ENCODE assay signal across 8 mouse cellular contexts in the genomic region with DNA sequence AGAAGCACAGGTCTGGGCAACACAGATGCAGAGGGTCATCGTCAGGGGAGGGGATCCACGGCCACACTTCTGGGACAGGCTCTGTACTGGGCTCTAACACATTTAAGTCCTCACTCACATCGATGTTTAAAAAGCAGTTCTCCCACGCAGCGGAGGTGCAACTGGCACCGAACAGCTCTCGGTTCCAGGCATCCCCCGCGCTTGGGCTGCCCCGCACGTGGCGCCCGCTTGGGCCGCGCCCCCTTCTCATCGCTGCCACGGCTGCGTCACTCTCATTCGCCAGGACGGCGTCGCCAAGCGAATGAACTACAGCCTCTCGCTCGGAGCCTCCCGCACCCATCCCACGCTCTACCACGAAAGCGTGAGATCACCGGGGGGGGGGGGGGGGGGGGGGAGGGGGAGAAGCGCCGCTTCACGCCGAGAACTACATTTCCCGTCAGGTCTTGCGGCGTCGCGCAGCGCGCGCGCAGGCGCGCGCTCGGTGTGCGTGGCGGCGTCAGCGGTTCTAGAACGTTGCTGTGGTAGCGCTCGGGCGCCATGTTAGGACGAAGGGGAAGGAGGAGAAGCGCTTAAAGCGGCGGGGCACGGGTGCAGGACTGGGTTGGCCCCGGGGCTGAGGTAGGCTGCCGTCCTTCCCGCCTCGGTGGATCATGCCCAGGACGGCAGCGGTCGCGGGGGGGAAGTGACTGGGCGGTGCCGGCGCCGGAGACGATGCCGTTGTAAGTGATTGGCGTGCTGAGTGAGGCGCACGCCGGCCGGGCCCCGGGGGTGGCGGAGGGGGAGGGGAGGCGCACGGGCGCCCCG. TPM values are rescaled to one million over a fixed set of nuclear protein-coding genes. Genes with fewer than 3 reads are reported as not detected.
DNase-seq lines count a peak whose midpoint lies in the region; ATAC-seq and TF ChIP-seq lines count a peak whose summit lies in the region.

Papola (plus strand) TSS at position 499 of the 804 bp plus-strand sequence.

- H3K4me2 ChIP-seq in embryonic facial prominence, embryonic 15.5 days (replicated peaks), result peak within 1 kb of the TSS; percentile 82
- peak within 1 kb of the TSS; percentile 82 for H3K4me2 ChIP-seq in limb, embryonic 14.5 days (replicated peaks; ENCODE audit: low read depth, low read length, severe bottlenecking)
- H3K4me2 ChIP-seq in midbrain, postnatal 0 days (ENCODE audit: low read depth, low read length, poor library complexity, severe bottlenecking), result peak within 1 kb of the TSS; percentile 48

- H3K36me3 ChIP-seq in embryonic facial prominence, embryonic 15.5 days, result no peaks in the 10 kb centered on the region
- 0 out of 2 replicates have a peak, but pooled peaks cover 8% of the 10 kb centered on the region for H3K36me3 ChIP-seq in limb, embryonic 14.5 days (ENCODE audit: control insufficient read depth, insufficient read depth, low read length)
- no peaks in the 10 kb centered on the region for H3K36me3 ChIP-seq in midbrain, postnatal 0 days (ENCODE audit: insufficient read depth, low read length)

- under 1% methylated on average over 83 of the region's 85 CpGs for WGBS in bone marrow, adult 2 months
- WGBS in embryonic facial prominence, embryonic 15.5 days, result under 1% methylated on average over 58 of the region's 85 CpGs
- WGBS in limb, embryonic 14.5 days, result under 1% methylated on average over 36 of the region's 85 CpGs
- under 1% methylated on average over 57 of the region's 85 CpGs for WGBS in midbrain, postnatal 0 days

- TF ChIP-seq CTCF in bone marrow, adult 2 months (IDR thresholded peaks at IDR 0.05; ENCODE audit: control insufficient read depth, insufficient read depth, low read length), result no peak
- TF ChIP-seq CTCF in midbrain, postnatal 0 days (IDR thresholded peaks at IDR 0.05), result no peak

- no peaks in the 10 kb centered on the region for H3K27me3 ChIP-seq in embryonic facial prominence, embryonic 15.5 days
- H3K27me3 ChIP-seq in limb, embryonic 14.5 days (ENCODE audit: control insufficient read depth, insufficient read depth, low read length), result no peaks in the 10 kb centered on the region
- no peaks in the 10 kb centered on the region for H3K27me3 ChIP-seq in midbrain, postnatal 0 days (ENCODE audit: insufficient read depth, low read length)

- H3K9ac ChIP-seq in embryonic facial prominence, embryonic 15.5 days, result peak within 1 kb of the TSS; percentile 83
- H3K9ac ChIP-seq in limb, embryonic 14.5 days (ENCODE audit: low read depth, low read length, severe bottlenecking), result peak within 1 kb of the TSS; percentile 96
- H3K9ac ChIP-seq in midbrain, postnatal 0 days (replicated peaks; ENCODE audit: low read length, poor library complexity, severe bottlenecking), result peak within 1 kb of the TSS; percentile 89

- no peaks in the 10 kb centered on the region for H3K9me3 ChIP-seq in embryonic facial prominence, embryonic 15.5 days (replicated peaks)
- no peaks in the 10 kb centered on the region for H3K9me3 ChIP-seq in limb, embryonic 14.5 days (ENCODE audit: control insufficient read depth, low read length)
- H3K9me3 ChIP-seq in midbrain, postnatal 0 days (ENCODE audit: low read length), result no peaks in the 10 kb centered on the region

- DNase-seq in 416B (ENCODE audit: low read depth), result peak; percentile 89
- DNase-seq in heart, adult 8-10 months (ENCODE audit: low spot score), result peak; percentile 83
- peak; percentile 91 for DNase-seq in kidney, adult 9 months
- peak; percentile 90 for DNase-seq in limb, embryonic 14.5 days (ENCODE audit: low spot score)
- DNase-seq in midbrain, postnatal 0 days (ENCODE audit: low spot score), result peak; percentile 95
- DNase-seq in spleen, postnatal 14 days (ENCODE audit: low spot score in 2 of 2), result peak; percentile 72 to 81

- H3K4me1 ChIP-seq in bone marrow, adult 2 months (ENCODE audit: control insufficient read depth, insufficient read depth, low read length), result no peaks in the 10 kb centered on the region; the same call in 1 of the 2 replicates
- peaks cover 20% of the 10 kb centered on the region for H3K4me1 ChIP-seq in embryonic facial prominence, embryonic 15.5 days
- peaks cover 13% of the 10 kb centered on the region for H3K4me1 ChIP-seq in limb, embryonic 14.5 days (ENCODE audit: control insufficient read depth, insufficient read depth, low read length)
- H3K4me1 ChIP-seq in midbrain, postnatal 0 days (ENCODE audit: insufficient read depth, low read length), result peaks cover 6% of the 10 kb centered on the region; the same call in 1 of the 2 replicates

- peak; percentile 94 for ATAC-seq in embryonic facial prominence, embryonic 15.5 days (ENCODE audit: insufficient number of reproducible peaks, low FRiP score, low TSS enrichment, low read depth)
- peak; percentile 92 for ATAC-seq in limb, embryonic 14.5 days (ENCODE audit: low FRiP score, low read depth)
- peak; percentile 95 for ATAC-seq in midbrain, postnatal 0 days (ENCODE audit: low FRiP score)

- peak within 1 kb of the TSS; percentile 100 for H3K4me3 ChIP-seq in bone marrow, adult 2 months (replicated peaks; ENCODE audit: control insufficient read depth, low read depth, low read length)
- H3K4me3 ChIP-seq in embryonic facial prominence, embryonic 15.5 days (replicated peaks), result peak within 1 kb of the TSS; percentile 72
- peak within 1 kb of the TSS; percentile 93 for H3K4me3 ChIP-seq in limb, embryonic 14.5 days (replicated peaks; ENCODE audit: low read length)
- H3K4me3 ChIP-seq in midbrain, postnatal 0 days (ENCODE audit: low read depth, low read length), result peak within 1 kb of the TSS; percentile 70

- H3K27ac ChIP-seq in bone marrow, adult 2 months (ENCODE audit: control insufficient read depth, insufficient read depth, low read depth, low read length, poor library complexity), result peak within 1 kb of the TSS; percentile 99
- H3K27ac ChIP-seq in embryonic facial prominence, embryonic 15.5 days (replicated peaks), result peak within 1 kb of the TSS; percentile 94
- peak within 1 kb of the TSS; percentile 96 for H3K27ac ChIP-seq in limb, embryonic 14.5 days (replicated peaks; ENCODE audit: low read depth, low read length)
- H3K27ac ChIP-seq in midbrain, postnatal 0 days (ENCODE audit: low read depth, low read length), result peak within 1 kb of the TSS; percentile 95

- peak; percentile 73; the same call in 1 of the 2 replicates for TF ChIP-seq POLR2A in bone marrow, adult 2 months (IDR thresholded peaks at IDR 0.05; ENCODE audit: borderline replicate concordance, control insufficient read depth, low read depth, low read length)
- TF ChIP-seq POLR2A in limb, embryonic 14.5 days (IDR thresholded peaks at IDR 0.05; ENCODE audit: borderline replicate concordance, extremely low read depth, insufficient read depth, insufficient read length), result peak; percentile 79; the same call in 1 of the 2 replicates

RNA-seq across cellular contexts. Expression of gene Papola, which starts in this region (rescaled TPM):
- polyA plus RNA-seq in bone marrow, adult 2 months (2011; ENCODE audit: insufficient read depth, insufficient read length, low replicate concordance, missing spikeins), result 37.7 and 61.7 TPM in 2 replicates
- 180 and 186 TPM in 2 replicates for polyA plus RNA-seq in embryonic facial prominence, embryonic 15.5 days (2015; fragmentation: Nextera tagmentation; extraction: Ambion mirVana)
- total RNA-seq in heart, adult 8-10 months (2022), result 100 to 1,000 TPM; 106 to 123 (median 114) TPM
- polyA plus RNA-seq in limb, embryonic 14.5 days (2012; rRNA removed), result 165 and 175 TPM in 2 replicates
- 163 and 171 TPM in 2 replicates for polyA plus RNA-seq in limb, embryonic 14.5 days (2014; fragmentation: Nextera tagmentation; extraction: Ambion mirVana)
- total RNA-seq in midbrain, postnatal 0 days (2014; rRNA removed), result 72.7 and 155 TPM in 2 replicates
- polyA plus RNA-seq in midbrain, postnatal 0 days (2015; fragmentation: Nextera tagmentation; extraction: Ambion mirVana), result 104 and 116 TPM in 2 replicates

Comparison
In these comparisons a context has a peak if more than half of its experiments do, and no peak if none do; other contexts are left out.
1. Peak in every context shown above with its lines: DNase-seq, ATAC-seq, H3K4me3 ChIP-seq and H3K27ac ChIP-seq.